Mouse (Mus musculus) neural tube, embryonic 14.5 days (tissue): ENCODE measurements at regions not wholly inside any gene's neighbourhood (a gene's known extent, or its start where the extent isn't known, plus 50 kb on each side); places are given as distances from the start of the nearest gene placed in this dataset.

Experiments
- ATAC-seq: fragments of 200-750 bp; cut with Nextera tagmentation; 2 replicates; pipeline ENCODE4 v1.8.0; 2017; ENCODE audit warnings: low read depth, mild to moderate bottlenecking, moderate TSS enrichment, moderate library complexity
- H3K27ac ChIP-seq: fragments of 300-500 bp; sonication (generic); 2 replicates; pipeline ENCODE4 v1.5.1; 2014; ENCODE audit warnings: low read depth, mild to moderate bottlenecking, control low read depth, low read length, moderate library complexity, mixed read lengths
- H3K27me3 ChIP-seq: fragments of 300-500 bp; sonication (generic); 2 replicates; pipeline ENCODE4 v1.6.1; 2014; ENCODE audit warnings: low read length; ENCODE audit not compliant: control insufficient read depth, insufficient read depth
- H3K36me3 ChIP-seq: fragments of 300-500 bp; sonication (generic); 2 replicates; pipeline ENCODE4 v1.6.1; 2014; ENCODE audit warnings: low read length, mixed read lengths; ENCODE audit not compliant: control insufficient read depth, insufficient read depth
- H3K4me1 ChIP-seq: fragments of 300-500 bp; sonication (generic); 2 replicates; pipeline ENCODE4 v1.6.1; 2014; ENCODE audit warnings: low read length; ENCODE audit not compliant: control insufficient read depth, insufficient read depth
- H3K4me2 ChIP-seq: fragments of 300-500 bp; sonication (generic); 2 replicates; pipeline ENCODE4 v1.6.1; 2014; ENCODE audit warnings: mild to moderate bottlenecking, low read depth, low read length, control low read depth
- H3K4me3 ChIP-seq: fragments of 300-500 bp; sonication (generic); 2 replicates; pipeline ENCODE4 v1.5.1; 2014; ENCODE audit warnings: low read depth, low read length, control low read depth, mixed read lengths
- H3K9ac ChIP-seq: fragments of 300-500 bp; sonication (generic); replicated peaks from 2 replicates; pipeline ENCODE4 v1.6.1; 2014; ENCODE audit warnings: low read depth, mild to moderate bottlenecking, control low read depth, low read length, mixed read lengths
- H3K9me3 ChIP-seq: fragments of 300-500 bp; sonication (generic); 2 replicates; pipeline ENCODE4 v1.6.1; 2016; ENCODE audit warnings: low read length; ENCODE audit not compliant: control insufficient read depth
- WGBS: fragments of 180-500 bp; shearing (Covaris S2); extraction: QIAGEN DNeasy Blood & Tissue Kit; methylation state at CpG from one replicate; pipeline ENCODE4 v1.1.7; 2014; 5-methylcytosine and 5-hydroxymethylcytosine counted together

DNA sequence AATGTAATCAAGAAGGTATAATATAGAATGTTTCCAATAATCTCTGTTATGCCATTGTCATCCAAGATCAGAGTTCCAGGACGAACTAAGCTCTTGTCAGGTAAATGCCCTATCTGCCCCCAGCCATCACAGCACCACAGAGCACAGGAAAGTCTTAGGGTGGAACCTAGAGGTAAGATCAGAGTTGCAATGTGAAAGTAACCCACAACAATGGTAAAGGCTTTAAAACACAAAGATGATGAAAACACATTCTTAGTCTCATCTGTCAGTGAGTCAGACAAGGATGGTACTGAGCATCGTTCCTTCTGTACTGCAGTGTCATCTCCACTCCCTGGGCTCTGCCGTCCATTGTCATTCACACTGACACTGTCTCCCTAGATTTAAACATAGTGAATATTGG, 97.3 kb upstream of the Ngly1 start:
- Histone ChIP-seq H3K27ac (no peak overlapping the region), H3K4me2 (no peak overlapping the region), H3K27me3 (no peaks in the 10 kb centered on the region), H3K4me3 (no peak overlapping the region), H3K9me3 (no peaks in the 10 kb centered on the region), H3K36me3 (no peaks in the 10 kb centered on the region), H3K9ac (no peak overlapping the region), H3K4me1 (no peaks in the 10 kb centered on the region)
- WGBS = 88% methylated on average over 3 of the region's 3 CpGs
- ATAC-seq = no peak

DNA sequence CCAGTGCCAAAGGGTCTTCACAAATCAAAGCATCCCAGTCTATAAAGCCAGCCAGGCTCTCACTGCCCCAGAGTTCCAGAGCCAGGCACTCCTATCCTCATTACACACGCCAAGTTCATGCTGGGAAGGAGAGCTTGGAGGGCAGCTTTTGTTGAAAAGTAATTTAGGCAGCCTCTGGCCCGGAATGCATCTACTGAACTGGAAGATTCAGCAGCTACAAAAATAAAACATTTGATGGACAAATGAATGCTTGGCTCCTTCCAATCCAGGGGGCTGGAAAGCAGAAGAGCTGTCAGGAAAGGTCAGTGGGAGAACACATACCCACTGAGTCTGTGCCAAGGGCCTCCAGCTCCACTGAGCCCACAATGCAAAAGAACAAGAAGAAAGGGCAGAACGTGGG, 96.4 kb upstream of the Ngly1 start:
- Histone ChIP-seq H3K4me3 (no peak overlapping the region), H3K4me1 (no peaks in the 10 kb centered on the region), H3K27ac (no peak overlapping the region), H3K4me2 (no peak overlapping the region), H3K36me3 (no peaks in the 10 kb centered on the region), H3K9me3 (no peaks in the 10 kb centered on the region), H3K9ac (no peak overlapping the region), H3K27me3 (no peaks in the 10 kb centered on the region)
- WGBS = 51% methylated on average over 3 of the region's 3 CpGs
- no peak for ATAC-seq

DNA sequence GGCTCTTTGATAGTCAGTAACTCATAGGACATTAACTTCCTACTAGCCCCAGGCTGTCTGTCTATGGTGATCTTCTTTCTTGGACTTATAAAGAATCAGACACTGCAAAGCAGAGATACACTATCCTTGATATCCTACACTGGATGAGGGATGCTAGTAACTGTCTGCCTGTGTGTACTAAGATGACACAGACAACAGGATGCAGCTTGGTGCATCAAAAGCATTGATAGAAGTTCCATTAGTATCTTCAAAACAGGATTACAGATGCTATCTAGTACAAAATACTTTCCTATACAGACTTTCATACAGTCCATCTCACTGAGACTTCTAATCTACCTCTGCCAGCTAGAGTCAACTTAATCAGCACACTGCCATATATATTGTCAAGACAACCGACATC, 94.0 kb upstream of the Ngly1 start:
- H3K27ac ChIP-seq = no peak overlapping the region
- H3K9me3 ChIP-seq = no peaks in the 10 kb centered on the region
- no peak overlapping the region for H3K4me2 ChIP-seq
- ATAC-seq = no peak
- no peaks in the 10 kb centered on the region for H3K4me1 ChIP-seq
- H3K4me3 ChIP-seq = no peak overlapping the region
- no peaks in the 10 kb centered on the region for H3K27me3 ChIP-seq
- 89% methylated on average over 1 of the region's 1 CpGs for WGBS
- no peak overlapping the region for H3K9ac ChIP-seq
- H3K36me3 ChIP-seq = no peaks in the 10 kb centered on the region

DNA sequence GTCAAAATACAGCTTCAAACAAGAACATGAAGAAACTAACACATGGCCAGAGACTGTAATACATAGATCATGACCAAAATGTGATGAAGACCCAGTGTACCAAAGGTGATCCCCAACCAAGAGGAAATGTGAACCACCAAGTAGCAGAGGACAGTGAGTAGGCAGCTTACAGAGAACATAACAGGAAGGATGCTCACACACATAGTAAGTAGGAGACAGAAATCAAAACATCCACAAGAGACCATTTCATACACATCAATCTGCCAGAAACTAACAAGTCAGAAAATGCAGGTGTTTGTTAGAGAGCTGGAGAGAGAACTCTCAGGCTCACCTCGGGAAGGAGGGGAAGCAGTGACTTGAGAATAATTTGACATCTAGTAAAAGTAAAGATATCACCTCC, 78.9 kb upstream of the Ngly1 start:
- ATAC-seq = no peak
- 57% methylated on average over 1 of the region's 1 CpGs for WGBS

DNA sequence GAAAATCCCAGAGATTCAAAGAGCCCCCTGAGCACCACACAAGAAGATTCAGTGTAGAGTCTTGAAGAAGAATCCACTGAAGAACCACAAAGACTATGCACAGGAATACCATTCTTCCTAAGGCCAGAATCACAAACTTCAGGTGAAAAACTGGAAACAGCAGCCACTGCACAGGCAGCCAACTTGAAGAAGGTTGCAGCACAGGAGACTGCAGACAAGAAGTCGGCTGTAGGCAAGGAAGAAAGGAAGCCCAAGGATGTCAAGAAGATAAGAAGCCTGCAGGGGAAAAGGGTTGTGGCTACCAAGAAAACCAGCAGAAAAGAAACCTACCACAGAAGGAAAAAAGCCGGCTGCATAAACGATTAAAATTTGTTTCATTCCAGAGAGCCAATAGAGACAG, 76.8 kb upstream of the Ngly1 start:
- WGBS = 95% methylated on average over 3 of the region's 3 CpGs

More for the DNA sequence above, 78.9 kb upstream of the Ngly1 start:
- Histone ChIP-seq H3K4me1 (no peaks in the 10 kb centered on the region), H3K4me2 (no peak overlapping the region), H3K9me3 (no peaks in the 10 kb centered on the region), H3K36me3 (no peaks in the 10 kb centered on the region), H3K4me3 (no peak overlapping the region), H3K27me3 (no peaks in the 10 kb centered on the region), H3K9ac (no peak overlapping the region), H3K27ac (no peak overlapping the region)

DNA sequence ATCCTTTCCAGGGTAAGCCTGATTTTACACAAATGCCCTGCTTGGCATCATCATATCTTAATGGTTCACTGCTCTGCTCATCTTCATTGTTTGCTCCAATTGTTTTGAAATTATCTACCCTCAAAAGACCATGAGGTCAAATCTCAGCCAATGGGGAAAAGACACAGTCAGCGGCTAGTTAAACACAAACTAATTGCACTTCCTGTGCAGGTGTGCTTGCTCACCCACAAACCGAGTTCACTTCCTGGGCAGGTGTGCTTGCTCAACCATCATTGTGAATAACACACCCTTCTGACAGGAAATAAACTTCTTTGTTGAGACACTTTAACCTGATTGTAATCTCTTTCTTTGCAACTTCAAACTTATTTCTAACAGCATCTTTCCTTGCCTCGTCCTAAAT, 75.8 kb upstream of the Ngly1 start:
- no peaks in the 10 kb centered on the region for H3K9me3 ChIP-seq
- no peak overlapping the region for H3K27ac ChIP-seq
- no peak for ATAC-seq
- H3K27me3 ChIP-seq = no peaks in the 10 kb centered on the region
- no peaks in the 10 kb centered on the region for H3K36me3 ChIP-seq
- no peak overlapping the region for H3K4me2 ChIP-seq
- no peaks in the 10 kb centered on the region for H3K4me1 ChIP-seq
- no peak overlapping the region for H3K9ac ChIP-seq
- no peak overlapping the region for H3K4me3 ChIP-seq
- 76% methylated on average over 3 of the region's 3 CpGs for WGBS

More for the DNA sequence above, 76.8 kb upstream of the Ngly1 start:
- H3K27ac ChIP-seq = no peak overlapping the region
- no peaks in the 10 kb centered on the region for H3K36me3 ChIP-seq
- no peaks in the 10 kb centered on the region for H3K9me3 ChIP-seq
- no peak overlapping the region for H3K4me3 ChIP-seq
- no peak for ATAC-seq
- no peak overlapping the region for H3K9ac ChIP-seq
- no peaks in the 10 kb centered on the region for H3K4me1 ChIP-seq
- no peaks in the 10 kb centered on the region for H3K27me3 ChIP-seq
- no peak overlapping the region for H3K4me2 ChIP-seq

DNA sequence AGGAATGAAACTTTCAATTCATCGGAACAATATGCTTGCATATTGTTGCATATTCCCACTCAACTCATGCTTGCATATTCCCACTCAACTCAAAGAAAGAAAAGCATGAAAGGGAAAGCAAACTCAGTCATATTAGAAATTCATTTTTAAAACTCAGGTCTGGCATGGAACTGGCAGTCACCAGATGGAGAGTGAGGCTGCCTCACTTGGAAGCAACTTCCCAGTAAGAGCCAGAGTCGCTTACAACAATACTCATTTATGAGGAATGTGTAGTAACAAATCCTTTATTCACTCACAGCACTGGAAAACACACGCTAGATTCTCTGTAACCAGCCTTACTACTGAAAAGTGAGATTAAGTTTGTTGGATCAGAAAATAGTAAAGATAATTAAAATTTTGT, 70.9 kb upstream of the Ngly1 start:
- Histone ChIP-seq H3K4me1 (no peaks in the 10 kb centered on the region), H3K27me3 (no peaks in the 10 kb centered on the region), H3K9ac (no peak overlapping the region), H3K36me3 (no peaks in the 10 kb centered on the region), H3K9me3 (no peaks in the 10 kb centered on the region), H3K27ac (no peak overlapping the region), H3K4me2 (no peak overlapping the region), H3K4me3 (no peak overlapping the region)
- WGBS = 91% methylated on average over 3 of the region's 3 CpGs
- ATAC-seq = no peak

DNA sequence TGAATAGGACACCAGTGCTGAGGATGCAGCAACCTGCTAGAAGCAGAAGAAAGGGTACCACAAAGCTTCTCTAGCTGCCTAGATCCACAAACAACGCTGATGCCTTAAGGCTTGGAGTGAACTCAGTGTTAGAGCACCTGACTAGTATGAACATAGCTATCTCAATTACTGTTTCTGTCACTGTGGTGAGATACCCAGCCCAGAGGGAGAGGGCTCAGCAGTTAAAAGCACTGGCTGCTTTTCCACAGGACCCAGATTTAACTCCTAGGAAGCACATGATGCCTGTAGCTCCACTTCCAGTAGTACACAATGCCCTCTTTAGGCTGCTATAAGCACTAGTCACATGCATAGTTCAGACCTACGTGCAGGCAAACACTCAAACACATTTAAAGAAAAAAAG, 67.3 kb upstream of the Ngly1 start:
- no peaks in the 10 kb centered on the region for H3K36me3 ChIP-seq
- no peak overlapping the region for H3K4me2 ChIP-seq
- H3K9ac ChIP-seq = no peak overlapping the region
- H3K27ac ChIP-seq = no peak overlapping the region
- H3K27me3 ChIP-seq = no peaks in the 10 kb centered on the region
- H3K9me3 ChIP-seq = no peaks in the 10 kb centered on the region
- H3K4me1 ChIP-seq = no peaks in the 10 kb centered on the region
- H3K4me3 ChIP-seq = no peak overlapping the region
- no peak for ATAC-seq
- WGBS = 86% methylated on average over 2 of the region's 2 CpGs

DNA sequence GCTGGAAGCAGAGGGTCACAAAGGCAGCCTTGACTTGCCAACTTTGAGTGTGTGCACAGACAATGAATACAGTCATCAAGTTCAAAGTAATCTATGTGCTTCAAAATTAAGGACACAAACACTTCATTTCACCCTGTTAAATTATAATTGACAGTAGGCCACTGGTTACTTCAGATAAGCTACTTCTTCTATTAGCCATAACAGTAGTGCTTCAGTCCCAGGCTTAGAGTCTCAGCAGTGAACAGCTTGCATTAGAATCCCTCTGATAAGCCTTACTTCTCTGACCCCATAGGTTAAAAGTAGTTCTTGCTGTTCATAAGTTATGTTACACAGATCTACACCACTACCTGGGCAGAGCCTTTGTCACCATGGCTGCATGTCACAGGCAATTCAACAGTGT, 63.8 kb upstream of the Ngly1 start:
- Histone ChIP-seq H3K9me3 (no peaks in the 10 kb centered on the region), H3K27me3 (no peaks in the 10 kb centered on the region), H3K4me2 (no peak overlapping the region), H3K9ac (no peak overlapping the region), H3K4me3 (no peak overlapping the region), H3K4me1 (no peaks in the 10 kb centered on the region), H3K36me3 (no peaks in the 10 kb centered on the region), H3K27ac (no peak overlapping the region)
- ATAC-seq = no peak
